Mouse (Mus musculus): ENCODE data around the gene Ssu72.

Gene Ssu72

DNA sequence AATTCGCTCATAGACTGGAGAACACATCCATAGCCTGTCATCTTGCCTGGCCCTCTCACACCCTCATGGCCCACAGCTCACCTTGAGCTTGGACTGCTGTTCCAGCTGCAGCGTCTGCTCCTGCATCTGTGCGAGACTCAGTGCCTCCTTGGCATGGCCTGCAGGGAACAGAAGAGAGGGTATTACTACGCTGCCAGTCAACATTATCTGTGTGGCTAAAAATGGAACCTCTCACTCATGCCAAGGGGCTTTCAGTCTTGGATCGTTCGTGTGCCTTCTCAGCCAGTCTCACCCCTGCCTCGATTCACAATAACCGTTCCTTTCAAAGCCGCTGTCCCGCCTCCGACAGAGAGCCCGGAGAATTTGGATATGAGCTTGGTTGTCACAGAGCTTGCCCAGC lies 52.4 kb downstream of the Ssu72 start:
- DNase-seq, result no peak

DNA sequence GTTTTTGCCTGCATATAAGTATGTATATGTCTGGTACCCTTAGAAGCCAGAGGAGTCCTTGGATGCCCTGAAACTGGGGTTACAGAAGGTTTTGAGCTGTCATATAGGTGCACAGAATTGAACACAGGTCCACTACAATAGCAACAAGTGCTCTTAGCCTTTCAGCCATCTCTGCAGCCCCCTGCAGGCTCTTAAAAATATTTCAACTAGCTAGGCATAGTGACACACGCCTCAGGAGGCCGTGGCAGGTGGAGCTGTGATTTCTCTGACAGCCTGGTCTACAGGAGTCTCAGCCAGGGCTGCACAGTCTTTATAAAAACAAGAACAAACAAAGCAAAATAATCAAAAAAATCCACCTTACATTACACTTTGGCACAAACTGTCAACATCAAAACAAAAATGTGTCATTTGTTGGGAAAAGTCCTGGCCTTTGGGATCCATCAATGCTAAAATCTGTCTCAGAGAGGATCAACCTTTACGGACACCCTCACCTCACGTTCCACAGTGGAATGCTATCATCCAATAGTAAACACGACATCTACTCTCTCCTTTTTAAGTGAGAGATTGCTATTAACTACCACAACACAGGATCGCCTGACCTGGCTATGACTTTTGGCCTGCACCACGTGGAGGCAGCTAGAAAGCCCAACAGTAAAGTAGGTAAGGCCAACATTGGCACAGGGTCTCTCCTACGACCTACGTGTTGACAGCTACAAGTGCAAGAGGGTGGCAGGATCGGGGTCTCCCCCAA lies 55.4 kb downstream of the Ssu72 start:
- peak in 1 of 2 experiments; percentile 58 for DNase-seq

DNA sequence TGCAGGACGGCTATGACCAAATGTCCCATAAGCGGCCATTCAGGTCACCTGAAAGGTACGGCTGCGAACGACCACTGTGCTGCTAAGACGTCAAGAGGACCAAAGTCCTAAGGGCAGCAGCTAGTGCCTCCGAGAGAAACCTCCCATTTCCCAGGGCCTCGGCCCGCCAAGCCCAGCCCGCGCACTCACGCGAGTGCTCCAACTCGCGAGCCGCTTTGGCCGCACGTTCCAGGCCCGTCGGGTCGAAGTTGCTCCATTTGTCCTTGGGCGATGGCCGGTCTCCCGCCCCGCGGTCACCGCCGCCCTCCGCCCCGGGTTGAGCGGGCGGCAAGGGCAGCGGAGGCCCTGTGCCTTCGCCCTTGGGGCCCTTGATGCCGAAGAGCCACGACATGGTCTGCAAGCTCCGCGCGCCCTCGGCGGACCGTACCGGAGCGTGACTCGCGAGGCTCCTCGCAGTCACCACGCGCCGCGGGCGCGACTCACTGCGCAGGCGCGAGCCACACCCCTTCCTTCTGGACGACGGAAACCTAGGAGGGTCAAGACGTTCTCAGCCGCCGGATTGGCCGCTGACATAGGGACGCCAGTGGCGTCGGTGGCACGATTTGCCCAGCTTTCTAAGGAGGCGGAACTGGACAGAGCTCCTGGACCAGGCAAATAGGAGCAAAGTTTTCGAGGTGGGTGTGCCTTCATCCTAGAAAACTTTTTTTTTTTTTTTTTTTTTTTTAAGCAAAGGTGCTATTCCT lies 56.2 kb downstream of the Ssu72 start, which contains the start of gene Atad3a:
Gene Atad3a, minus strand, starts transcription at position 481 of the 743 bp plus-strand sequence.
- peak; percentile 97 to 98 for DNase-seq

DNA sequence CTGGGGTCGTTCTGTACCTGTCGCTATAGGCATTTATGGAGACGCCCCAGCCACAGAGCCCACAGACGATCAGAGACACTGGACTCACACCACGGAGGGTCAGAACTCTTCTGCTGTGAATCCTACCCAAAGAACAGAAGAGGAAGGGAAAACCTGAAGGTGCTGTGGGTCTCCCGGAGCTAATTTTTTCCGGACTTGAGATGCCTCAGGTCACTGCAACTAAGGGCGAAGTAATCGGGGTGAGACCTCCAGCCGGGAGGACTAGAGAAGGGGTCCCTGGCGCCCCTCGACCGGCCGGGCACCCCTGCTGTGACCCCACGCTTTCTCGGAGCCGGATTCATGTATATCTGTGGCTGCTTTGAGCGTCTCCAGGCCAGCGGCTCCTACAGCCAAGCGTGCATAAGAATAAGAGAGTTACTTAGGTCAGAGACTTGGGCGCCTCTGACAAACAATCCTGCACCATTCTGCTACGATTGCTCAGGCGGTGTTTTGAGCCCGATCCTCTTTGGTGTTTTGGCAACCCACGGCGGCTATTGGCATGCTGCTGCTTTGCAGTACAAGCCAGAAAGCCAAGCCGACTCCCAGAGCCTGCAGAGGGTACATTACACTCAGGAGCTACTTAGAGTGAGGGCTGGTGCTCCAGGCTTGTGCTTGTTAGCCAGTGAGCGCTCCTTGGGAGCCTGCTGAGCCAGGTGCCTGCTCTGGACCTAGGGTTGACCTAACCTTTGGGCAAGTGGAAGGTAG lies 56.9 kb downstream of the Ssu72 start:
- no peak for DNase-seq

DNA sequence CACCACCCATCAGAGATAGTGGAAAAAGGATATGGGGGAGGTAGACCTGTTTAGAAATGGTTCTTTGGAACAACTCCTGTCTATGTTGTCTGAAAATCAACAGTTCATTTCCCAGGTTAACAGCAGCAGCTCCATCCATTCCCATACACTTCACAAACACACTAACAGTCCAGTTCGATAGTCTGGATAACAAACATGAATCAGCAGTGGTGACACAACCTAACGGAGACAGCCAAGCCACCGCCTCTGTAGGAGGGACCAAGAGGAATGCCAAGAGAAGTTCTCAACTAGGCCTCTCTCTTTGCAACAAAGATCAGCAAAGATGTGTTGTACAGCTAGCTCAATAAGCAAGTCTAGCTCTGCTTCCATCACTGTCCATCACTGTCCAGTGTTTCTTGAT lies 57.8 kb downstream of the Ssu72 start:
- no peak for DNase-seq

DNA sequence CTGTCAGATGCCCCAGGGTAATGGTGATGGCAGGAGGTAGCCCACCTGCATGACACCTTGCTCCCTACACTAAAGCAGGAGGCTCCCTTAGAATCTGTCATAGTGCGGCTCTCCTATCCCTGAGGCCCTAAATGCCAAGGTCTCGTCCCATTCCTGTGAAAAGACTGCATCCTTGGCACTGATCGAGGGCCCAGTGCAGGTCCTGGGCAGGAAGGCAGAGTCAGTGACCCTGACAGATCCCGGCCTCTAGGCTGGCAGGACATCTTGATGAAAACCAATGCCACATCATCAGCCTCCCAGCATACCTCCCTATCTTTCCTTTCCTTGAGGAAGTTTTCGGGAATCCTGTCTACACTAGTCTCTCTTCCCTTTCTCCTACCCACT lies 64.9 kb downstream of the Ssu72 start:
- DNase-seq, result no peak

DNA sequence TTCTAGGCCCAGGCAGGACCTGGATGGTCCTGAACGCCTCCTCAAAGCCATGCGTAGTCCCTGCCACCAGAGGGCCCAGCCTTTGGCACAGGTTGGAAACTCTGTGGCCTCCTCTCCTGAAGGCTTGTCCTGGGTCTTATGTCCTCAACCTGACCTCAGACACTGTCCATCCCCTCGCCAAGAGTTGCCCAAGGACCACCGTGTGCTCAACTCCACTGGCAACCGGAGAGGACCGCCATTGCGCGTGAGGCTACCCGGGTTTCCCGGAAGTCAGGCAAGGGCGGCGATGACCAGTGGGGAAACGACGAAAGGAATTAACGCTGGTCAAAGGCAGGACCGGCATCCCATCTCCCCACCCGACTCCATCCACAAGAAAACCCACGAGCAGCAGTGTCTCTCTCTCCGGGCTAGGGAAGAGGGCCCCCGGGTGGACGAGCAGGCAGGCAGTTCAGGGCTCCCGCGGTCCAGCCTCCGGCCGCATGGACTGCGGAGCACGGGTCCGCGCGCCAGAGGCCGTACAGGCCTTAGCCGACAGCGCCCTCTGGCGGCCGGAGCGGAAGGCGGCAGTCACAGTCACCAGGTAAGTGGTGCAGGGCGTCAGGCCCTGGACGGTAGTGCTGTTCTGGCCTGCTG lies 65.4 kb downstream of the Ssu72 start:
- DNase-seq, result peak; percentile 96 to 97

DNA sequence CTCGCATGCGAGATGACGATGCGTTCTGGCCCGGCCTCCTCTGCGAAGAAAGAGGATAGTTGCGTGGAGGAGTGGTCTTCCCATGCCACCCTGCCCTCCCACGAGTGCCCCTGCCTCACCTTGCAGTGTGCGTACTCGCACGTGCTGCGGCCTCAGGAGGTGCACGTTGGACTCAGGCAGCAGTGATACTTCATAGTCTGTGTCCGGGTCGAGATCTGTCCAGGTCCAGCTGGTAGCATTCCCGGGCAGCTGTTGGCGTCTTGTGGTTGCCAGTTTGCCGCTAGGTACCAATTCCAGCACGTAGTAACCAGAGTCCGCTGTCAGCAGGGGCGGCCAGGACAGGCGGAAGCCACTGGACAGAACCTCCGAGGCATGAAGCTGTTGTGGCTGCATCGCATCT lies 66.0 kb downstream of the Ssu72 start:
- DNase-seq, result no peak

DNA sequence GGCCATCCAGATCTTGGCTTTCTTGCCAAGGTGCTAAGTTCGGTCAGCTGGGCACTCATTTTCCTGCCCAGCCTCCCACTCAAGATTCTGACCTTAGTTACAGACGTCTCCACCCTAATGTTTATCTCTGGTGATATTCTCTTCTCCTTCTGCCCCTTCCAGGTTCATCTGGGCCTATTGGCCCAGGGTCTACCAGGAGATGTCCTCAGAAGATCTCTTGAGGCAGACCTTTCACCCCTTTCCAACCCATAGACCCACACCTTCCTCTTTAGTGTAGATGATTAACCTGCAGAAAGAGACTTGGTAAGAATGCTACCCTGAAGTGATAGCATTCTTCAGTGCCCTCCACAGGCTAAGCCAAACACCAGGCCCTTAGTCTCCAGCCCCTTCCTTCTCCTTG lies 67.1 kb downstream of the Ssu72 start:
- peak in 1 of 2 experiments; percentile 7 for DNase-seq

DNA sequence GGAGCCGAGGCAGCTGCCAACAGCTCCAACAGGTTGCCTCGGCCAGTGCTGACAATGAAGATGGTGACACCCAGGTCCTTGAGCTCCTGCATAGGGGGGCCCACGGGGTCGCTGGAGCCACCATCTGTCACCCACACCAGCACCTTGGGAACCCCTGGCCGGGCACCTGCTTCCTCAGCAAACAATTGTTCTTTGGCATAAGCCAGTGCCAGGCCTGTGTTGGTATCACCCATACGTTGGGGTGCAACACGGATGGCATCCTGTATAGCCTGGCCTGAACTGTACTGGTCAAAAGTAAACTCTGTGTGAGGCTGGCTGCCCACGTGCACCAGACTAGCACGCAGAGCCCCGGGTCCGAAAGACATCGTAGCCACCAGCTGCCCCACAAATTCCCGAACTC lies 68.2 kb downstream of the Ssu72 start:
- DNase-seq, result no peak

DNA sequence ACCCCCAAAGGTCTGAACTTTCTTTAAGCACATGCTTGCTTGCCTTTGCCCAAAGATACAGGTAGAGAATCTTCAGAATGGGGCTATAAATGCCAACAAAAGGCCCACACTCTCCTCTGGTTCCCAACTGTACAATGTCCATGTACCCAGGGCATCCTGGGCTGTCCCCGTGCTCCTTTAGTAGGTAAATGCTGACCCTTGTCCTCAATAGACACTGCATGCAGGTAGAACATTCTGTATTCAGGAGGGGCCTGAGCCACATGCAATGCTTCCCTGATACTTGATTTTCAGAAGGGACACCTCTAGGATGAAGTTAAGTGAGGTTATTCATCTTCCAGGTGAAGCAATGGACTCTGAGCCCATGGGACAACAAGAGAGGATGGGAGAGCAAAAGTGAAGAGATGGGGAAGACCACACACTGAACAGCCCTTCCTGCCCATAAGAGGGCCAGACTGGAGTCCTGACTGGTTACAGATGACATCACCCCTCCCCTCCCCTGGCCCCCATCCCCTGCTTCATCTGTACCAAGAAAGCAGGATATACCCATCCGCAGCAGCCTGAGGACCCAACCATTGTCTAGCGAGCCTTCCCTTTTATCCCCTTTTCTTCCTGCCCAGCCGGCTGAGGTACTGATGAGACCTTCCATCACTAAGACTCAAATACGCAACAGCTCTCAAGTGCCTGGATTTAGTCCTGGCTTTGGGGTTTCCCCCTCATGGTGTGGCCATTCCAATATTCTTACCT lies 68.9 kb downstream of the Ssu72 start:
- no peak for DNase-seq

DNA sequence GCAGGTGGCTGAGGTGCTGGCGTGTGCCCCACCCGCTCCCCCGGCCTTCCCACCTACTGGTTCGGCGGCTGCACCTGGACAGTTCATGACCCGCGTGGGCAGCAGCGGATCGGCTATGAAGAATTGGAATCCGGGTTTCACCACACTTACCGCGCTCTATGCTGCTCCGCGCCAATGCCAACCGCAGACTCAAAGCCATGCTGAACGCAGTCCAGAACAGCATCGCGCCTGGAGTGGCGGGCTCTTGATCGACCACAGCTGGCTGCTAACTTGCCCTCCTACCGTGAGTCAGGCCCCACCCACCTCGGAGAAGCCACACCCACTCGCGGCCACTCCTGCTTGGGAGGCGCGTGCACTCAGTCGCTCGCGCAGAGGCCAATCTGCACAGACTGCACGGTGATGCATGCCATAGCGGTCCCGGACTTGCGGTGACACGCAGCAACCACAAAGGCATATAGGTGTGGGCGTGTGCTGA lies 69.7 kb downstream of the Ssu72 start, which contains the start of gene Vwa1:
Gene Vwa1, minus strand, starts transcription at position 419 of the 475 bp plus-strand sequence.
- DNase-seq, result peak; percentile 96

DNA sequence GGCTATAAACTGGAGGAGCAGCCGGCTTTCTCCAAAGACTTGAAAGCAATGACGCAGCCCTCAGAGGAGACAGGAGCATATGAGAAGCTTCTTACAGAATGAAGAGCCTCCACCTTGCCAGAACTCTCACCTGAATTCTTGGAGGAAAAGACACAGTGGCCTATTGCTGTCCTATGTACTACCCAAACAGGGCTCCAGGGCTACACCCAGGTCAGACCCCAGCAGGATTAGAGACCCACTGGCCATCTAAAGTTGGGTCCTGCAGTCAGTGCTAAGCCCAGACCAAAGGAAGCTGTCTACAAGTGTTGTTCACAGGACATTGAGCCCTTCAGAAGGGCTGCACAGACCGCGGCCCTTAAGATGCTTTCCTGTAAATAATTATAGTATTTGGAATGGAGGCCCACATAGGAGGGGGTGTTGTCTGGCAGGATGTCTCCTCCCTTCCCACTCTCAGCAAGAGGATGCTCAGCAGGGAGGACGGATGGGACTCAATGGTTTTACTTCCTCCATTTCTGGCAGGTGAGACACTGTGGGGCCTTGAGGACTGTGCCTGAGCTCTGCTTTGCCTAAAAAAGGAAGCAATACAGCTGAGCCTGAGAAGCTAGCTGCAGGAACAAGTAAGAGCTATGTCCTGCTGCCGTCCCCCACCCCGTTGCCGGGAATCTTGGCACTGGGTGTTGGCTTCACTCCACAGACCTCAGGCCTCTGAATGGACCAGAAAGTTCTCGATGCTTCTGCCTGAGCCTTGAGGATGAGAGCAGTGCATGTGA lies 70.6 kb downstream of the Ssu72 start:
- peak; percentile 67 to 73 for DNase-seq

DNA sequence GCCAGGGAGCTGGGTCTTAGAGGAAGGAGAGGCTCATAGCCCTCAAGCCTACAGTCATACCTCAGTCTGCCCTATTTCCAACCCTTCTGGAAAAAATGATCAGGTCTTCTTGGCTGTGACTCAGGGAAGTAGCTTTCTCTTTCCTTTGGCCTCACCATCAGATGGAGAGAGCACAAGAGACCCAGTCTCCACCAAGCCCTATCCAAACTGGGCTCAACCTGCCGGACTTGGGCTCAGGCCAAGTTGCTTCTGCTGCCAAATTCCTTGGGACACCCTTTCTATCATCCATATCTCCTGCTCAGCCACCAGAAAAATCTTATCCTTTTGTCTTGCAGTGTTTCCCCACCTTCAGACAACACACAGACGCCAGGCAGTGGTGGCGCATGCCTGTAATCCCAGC lies 71.3 kb downstream of the Ssu72 start:
- DNase-seq, result peak in 1 of 2 experiments; percentile 48

DNA sequence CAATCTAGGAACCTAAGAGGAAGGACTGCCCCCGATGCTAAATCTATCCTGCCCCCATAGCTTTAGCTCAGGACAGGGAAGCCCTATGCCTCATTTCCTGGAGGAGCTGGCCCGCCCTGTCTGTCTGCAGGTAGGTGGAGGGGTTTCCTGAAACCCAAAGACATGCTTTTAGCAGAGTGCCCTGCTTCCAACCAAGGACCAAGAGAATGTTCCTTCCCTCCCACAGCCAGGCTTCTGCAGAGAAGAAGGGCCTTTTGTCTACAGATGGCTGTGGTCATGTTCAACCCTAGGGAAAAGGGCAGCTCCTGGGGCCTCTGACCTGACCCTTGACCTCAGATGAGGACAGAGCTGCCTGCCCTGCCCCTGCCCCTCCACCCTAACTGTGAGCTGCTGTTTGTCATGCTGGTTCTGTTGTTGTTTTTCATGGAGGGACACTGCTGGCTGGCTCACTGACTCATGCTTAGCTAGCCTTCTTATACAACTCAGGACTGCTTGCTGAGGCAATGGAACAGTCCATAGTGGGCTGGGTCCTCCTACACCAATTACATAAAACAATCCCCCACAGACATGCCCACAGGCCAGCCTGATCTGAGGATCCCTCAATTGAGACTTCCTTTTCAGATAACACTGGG lies 72.2 kb downstream of the Ssu72 start:
- DNase-seq, result peak in 1 of 2 experiments; percentile 32

DNA sequence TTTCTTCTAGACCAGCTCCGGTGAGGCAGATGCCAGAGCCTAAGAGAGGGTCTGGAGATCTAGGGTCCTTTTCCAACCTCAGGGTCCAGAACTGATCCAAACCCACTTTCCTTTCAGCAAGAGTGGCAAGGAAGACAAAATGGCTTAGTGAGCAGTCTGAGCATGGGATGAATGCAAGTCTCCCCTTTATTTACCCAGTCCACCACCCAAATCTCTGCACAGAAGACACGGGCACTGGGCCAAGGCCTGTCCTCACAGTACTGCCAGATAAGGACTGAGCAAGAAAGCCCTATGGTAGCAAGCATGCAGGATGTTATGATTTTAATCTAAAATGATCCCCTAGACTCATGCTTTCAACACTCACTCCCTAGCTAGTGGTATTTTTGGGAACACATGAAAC lies 73.2 kb downstream of the Ssu72 start:
- DNase-seq, result peak in 1 of 2 experiments; percentile 13

DNA sequence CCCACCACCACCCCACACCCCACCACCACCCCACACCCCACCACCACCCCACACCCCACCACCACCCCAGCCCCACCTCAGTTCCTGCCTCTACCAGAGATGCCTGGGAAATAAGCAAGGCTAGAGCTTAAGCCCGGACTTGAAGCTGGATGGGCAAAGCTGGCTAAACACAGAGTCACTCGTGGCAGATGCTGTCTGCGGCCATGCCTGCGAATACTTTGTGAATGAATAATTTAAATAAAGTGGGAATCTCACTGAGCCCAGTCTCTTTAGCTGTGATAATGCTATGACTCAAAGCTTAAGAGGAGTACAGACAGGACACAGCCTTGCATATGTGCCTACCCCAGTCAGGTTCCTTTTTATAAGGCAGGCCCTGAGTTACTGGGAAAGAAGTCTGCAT lies 74.9 kb downstream of the Ssu72 start:
- DNase-seq, result no peak

DNA sequence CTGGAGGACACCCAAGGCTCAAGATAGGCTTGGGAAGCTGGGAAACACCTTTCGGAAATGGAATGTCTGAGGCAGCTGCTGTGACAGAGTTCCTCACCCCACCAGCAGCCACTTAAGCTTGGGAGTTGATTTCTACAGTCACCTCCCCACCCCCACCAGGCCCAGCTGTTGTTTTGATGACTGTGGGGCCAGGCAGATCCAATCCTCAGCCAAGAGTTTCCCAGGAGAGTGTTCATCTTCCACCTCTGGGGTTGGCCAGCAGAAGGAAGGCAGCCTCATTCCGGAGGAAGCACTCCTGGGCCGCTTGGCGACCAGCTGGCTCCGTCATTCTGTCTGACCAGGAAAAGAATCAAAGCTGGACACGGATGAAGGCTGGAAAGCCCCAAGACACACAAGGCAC lies 76.3 kb downstream of the Ssu72 start:
- DNase-seq, result peak; percentile 76 to 84

Measured in kidney, postnatal 4 days (tissue).